Mouse (Mus musculus) naive thymus-derived CD4-positive, alpha-beta T cell, adult 2 months (primary cell): Measurements from ENCODE around the gene Sdad1.
"Not testable (repeated sequence)": the region's sequence is repeated elsewhere in the genome, so short reads cannot be mapped to it uniquely, and the experiment has no call there.

Source experiments
- DNase-seq: peaks from one replicate; pipeline ENCODE4 v3.0.0-alpha.2; 2011; ENCODE audit warnings: low read depth

Sdad1 gene

DNA sequence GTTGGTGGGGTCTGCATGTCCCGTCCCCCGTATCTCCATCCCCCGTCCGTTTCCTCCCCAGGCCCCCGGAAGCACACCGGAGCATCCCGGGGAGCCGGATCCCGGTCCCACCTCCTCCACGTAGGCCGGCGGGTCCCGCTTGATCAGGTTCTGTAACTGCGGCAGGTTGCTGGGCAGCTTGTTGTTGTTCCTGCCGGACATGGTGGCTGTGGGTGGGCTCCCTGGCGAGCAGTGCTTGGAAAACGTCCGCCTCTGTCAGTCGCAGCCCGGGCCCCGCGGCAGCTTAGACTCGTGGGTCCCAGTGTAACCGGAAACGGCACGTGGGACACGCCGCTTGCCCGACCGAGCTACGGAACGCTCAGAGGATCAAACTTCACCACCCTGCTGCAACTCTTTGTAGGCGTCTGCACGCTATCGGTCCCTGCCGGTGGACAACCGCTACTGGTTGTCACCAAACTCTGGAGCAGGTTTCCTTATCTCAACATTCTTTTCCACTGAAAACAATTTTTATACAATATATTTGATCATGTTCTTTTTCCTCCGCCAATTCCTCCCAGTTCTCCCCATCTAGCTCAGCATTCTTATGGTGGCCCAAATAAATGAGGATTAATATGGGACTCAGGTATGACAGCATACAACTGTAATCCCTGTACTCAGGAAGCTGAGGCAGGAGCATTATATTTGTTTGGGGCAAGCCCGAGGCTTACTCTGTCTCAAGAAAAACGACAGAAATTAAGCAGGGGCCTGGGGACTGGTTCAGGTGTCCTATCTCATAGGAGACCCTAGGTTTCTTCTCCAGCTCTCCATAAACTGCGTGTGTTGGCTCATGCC is at the start of gene Sdad1:
TSS of gene Sdad1 (minus strand) at position 799 of the 831 bp plus-strand sequence.
- DNase-seq = peak; percentile 94

DNA sequence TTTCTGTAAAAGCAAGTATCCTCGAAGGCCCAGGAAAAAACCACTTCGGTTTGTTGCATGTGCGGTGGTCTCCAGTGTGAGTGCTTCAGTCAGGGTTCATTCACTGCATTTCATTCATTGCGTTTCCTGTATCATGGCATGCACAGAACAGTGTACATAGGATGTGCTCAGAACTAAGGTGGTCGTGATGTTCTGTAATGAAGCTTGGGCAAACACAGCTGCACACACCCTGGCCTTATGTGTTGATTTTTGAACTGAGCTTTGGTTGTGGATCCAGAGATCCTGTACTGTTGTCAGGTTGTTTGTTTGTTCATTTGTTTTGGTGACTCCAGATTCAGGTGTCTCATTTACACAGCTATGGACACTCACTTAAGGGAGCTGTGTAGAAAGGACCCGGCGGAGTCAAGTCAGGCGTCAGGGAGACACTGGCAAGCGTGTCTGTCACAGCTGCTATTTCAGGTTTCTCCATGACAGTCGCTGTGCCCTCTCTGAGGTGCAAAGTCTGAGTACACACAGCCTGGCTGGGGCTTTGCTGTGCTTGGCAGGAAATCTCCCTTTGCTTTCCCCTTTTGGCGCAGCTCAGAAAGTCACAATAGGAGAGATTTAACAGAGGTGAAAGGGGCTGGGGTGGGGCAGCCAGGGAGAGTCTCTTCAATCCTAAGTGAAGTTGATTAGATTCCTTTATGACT is 48.6 kb upstream of the Sdad1 start:
- DNase-seq = no peak

DNA sequence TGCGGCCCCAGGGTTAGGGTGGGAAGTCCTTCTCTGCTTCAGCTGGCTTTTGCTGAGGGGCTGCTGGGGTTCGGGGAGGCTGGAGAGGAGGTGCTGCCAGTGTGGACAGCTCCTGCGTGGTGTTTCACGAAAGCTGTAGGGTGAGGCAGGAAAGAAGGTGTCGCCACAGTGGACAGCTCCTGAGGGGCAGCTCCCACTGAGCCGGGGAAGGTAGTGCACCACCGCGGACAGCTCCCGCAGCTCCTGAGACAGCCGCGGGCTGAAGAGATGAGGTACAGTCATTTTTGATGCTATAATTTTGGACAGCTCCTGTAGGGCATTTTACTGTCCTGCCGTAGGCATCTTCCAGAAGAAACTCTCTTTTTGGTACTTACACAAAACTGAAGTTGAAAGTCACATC is 47.8 kb upstream of the Sdad1 start:
- DNase-seq = no peak

DNA sequence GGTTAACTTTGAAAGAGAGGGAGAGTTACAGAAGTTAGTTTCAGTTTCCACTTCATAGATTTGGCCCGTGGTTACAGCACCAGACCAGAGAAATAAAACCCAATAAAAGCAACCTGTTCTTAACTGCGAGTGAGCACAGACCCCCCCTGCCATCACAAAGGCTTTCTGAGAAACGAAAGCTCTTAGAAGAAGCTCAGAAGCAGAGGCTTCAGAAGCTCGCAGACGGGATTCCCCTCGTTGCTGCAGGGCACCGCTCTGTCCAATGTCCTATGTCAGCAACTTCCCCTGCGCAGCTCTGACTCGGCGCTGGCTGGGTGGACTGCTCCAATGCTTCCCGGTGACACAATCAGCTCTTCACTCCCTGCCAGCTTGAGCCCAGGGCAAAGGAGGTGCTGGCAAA is 43.2 kb upstream of the Sdad1 start:
- DNase-seq = peak; percentile 71

DNA sequence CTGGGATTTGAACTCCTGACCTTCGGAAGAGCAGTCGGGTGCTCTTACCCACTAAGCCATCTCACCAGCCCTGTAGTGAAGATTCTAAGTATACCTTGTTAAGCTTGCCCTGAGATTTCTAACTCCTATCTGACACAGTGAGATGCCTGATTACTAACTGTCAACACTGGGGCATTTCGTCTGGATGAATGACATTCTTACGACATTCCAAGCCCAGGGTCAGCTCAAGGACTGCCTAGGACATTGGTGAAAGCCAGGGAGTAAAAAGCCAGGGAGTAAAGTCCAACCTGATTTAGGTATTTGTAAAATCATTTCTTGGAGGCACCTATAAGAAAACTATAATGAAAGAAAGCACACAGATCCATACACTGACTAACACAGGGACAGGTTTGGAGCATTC is 42.4 kb upstream of the Sdad1 start:
- not testable (repeated sequence) for DNase-seq

DNA sequence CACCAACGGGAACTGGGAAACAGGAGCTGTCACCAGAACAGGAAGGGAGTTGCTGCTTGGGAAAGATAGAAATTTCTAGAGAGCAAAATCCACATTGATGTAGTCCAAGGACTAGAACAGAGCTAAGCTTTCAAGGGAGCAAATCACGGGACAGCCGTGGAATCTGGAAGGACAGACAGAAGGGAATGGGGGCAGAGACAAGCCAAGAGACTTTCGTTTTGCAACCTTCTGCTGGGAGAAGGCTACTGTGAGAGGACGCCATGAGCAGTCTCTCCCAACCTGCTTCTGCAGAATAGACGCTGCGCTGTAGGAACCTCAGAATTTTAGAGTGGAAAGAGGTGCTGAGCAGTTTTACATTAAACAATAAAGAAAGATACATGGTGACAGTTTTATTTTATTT is 39.5 kb upstream of the Sdad1 start:
- no peak for DNase-seq

DNA sequence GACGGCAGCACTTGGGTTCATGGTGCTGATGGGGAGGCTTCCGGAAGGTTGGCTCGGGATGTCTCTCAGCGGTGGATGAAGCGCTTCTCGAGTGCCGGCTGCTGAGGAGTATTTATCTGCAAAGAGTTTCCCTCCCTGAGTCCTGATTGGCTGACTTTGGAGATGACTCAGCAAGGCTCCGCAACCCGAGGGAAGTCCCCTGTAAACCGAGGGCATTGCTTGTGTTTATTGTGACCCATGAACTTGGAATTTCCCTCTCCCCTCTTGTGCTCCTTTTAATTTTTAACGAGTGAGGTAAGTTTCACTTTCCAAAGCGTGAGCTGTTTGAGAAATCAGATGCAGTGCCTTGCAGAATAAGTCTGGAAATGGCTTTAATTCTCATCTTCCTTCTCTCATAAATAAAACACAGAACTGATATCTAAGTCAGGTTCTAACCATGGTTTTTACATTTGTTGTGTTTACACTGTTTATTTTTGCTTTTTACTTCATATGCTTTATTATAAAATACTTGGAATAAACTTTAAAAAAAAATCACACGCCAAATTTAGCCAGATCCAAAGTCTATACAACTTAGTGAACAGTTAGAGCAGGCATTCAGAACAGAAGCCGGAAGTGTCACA is 38.6 kb upstream of the Sdad1 start, which contains the start of gene Cxcl10:
TSS of gene Cxcl10 (minus strand) at position 96 of the 620 bp plus-strand sequence.
- peak; percentile 75 for DNase-seq

DNA sequence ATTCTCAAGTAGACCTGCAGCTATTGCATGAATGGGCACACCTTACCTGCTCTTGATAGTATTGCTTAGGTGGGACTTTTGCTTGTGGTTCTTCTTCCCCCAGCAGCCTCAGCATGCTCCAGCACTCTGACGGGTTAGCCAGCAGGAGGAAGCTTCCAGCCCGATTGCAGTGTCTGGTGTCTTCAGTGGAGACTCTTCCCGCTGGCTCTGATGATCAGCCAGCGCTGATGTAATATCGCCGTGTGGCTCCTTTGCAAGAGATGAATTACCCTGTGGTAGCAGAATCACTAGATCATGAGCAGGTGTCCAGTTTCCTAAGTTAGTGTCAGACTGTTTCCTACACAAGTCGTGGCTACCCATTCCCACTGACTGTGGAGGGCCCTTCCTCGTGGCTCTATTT is 34.7 kb upstream of the Sdad1 start:
- DNase-seq = no peak

DNA sequence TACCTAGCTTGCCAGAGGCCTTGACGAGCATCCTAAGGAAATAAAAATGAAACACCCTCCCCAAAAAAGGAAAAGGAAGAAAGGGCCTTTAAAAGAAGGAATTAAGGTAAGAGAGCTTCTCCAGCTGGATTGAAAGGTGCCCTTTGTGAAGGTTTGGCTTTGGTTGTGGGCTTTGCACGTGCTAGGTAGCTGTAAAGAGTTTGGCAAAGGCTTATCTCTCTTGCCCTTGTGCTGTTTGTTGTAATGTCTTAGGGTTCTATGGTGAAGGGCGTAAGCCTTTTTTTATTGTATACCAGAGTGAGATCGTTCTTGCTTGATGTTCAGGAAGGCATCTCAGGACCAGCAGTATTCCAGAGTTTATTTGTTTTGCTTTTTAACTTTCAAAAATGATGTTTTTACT is 30.3 kb upstream of the Sdad1 start:
- DNase-seq = no peak

DNA sequence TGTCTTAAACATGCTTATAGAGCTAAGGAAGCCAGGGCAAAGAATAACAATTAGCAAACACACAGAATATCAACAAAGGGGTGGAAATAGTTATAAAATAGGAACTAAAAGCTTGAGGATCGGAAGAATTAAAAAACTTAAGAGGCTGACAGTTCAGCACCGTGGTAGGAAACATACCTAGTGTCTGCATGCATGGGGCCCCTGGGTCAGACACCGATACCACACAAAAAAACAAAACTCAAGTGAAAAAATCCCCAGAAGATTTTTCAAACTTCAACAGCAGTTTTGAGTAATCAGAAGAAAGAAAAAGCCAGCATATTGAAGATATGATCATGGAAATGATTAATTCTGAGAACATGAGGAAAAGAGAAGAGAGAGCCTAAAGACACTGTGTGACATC is 26.5 kb upstream of the Sdad1 start:
- no peak for DNase-seq

DNA sequence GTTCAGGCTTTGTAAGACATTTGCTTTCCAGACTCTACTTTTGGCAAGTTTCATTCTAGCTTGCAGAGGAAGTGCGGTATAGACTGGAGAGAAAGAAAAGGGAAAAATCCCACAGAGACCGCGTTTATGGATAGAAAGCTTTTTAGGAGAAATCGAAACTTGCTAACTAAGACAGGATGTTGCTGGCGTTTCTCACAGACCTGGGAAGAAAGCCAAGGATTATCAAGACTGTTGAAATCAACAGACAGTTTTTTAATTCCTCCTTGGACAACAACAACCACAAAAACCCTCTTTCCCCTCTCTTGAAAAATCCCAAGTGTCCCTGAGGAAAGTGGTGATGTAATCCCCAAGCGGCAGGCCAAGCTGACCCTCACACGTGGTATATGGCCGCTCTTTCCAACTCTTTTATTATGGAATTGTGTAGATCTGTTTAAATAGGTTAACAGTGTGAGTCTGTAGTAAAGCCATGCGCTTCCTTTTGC is 22.1 kb upstream of the Sdad1 start:
- DNase-seq = no peak

DNA sequence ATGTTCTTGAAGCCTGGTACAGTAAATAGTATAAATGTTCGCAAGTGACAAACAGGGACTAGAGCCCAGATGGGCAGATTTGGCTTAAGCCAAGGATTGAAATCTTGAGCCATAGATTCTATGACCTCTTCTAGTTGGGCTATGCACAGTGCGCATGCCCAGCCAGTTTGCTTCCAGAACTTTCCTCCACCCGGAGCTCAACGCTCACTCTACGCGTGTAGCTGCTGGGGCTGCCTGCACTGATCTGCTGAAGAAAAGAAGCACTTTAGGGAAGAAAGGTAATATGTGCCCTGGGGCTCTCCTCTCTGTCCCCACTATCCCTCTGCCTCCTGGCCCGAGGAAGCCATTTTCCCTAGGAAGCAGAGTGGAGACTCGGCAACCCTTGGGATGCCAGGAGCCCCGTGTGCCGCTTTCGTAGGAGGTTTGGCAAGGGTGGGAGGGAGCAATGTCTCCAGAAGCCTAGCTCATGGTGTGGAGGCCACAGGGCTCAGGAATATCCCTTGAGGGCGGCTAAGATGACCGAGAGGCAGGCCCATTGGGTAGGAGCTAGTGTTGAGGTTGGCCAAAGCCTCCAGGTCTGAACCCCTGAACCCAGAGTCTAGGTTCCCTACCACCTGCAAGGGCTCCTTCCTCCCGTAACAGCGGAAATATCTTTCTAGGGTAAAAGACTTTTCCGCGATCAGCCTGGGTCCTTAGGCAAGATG is 21.5 kb upstream of the Sdad1 start, which contains the start of gene Art3:
TSS of gene Art3 (plus strand) at position 193 of the 704 bp plus-strand sequence.
- no peak for DNase-seq

DNA sequence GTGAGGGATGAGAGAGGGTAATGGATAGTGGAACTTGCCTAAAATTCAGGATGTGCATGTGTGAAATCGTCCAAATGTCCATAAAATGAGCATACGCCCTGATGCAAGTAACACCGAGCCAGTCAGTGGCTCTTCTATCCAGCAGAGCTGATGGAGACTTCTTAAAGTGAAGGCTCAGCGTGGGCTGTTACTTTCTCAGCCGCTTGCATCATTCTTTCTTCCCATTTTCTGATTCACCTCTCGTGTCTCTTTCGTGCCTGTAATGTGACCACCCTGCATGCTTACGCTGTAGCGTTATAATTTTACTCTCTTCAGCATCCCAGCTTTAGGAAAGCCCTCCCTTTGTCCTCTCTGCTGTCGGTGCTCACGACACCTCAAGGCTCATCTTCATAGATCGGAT is 20.8 kb upstream of the Sdad1 start:
- no peak for DNase-seq

DNA sequence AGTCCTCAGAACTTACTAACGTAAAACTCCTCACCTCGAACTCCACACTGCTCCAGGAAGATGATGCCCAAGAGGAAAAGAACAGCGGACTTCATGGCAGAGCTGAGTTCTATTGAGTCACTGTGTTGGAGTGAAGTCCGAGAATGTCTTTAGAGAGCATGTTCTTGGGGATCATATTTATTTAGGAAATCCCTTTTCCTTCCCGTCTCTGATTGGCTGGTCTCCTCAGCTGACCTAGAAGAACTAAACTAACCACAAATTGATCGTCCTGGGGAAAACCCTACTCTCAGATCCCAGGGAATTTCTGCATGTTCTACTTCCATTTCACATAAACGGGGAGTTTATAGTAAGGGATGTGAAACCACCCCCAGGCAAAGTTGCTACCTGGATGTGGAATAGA is 17.6 kb upstream of the Sdad1 start, which contains the start of gene Cxcl9:
TSS of gene Cxcl9 (minus strand) at position 151 of the 400 bp plus-strand sequence.
- no peak for DNase-seq

DNA sequence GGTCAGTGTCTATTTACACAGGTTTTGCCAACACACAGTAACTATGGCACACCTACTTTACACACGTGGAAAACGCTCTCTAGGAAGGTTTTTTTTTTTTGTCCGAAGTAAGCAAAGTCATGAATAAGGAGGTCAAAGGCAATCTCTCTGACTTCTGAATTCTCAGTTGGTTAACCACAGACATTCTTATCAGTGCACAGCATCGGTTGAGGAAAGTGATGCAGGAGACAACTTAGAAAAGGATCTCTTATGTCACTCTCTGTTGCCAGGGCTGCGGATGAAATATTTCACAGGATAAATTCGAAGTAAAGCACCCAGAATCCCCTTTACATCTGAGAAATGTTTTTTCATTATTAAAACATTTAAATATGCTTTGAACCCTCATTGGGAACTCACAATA is 17.1 kb upstream of the Sdad1 start:
- peak; percentile 19 for DNase-seq

DNA sequence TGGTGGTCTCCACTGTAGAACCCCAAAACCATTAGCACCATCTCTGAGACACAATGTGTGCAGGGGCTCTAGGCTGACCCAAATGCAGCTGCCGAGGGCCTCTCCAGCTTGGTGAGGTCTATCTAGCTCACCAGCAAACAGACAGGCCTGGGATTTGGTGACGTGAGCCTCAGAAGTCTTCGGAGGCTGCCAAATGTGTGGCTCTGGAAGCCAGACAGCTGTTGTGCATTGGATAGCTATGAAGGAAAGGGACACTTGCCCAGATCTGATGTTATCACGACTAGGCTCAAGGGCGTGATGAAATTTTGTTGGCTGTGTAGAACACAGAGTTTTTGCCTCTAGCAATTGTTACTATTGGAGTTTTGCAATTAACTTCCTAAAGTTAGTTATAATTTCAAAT is 13.0 kb upstream of the Sdad1 start:
- DNase-seq = no peak

DNA sequence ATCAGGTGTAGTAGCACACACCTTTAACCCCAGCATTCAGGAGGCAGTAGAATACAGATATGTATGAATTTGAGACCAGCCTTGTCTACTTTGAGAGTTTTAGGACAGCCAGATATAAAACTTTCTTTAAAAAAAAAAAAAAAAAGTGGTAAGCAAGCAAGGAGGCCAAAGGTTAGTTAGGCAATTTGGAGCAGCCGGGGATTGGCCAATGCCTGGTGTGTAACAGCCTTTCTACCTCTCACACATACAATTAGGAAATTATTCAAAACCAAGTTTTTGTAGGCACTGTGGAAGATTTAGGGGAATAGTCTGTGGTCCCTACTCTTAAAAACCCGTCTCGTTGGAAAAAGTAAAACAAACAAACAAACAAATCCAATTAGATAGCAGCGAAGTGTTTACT is 12.3 kb upstream of the Sdad1 start:
- DNase-seq = no peak

DNA sequence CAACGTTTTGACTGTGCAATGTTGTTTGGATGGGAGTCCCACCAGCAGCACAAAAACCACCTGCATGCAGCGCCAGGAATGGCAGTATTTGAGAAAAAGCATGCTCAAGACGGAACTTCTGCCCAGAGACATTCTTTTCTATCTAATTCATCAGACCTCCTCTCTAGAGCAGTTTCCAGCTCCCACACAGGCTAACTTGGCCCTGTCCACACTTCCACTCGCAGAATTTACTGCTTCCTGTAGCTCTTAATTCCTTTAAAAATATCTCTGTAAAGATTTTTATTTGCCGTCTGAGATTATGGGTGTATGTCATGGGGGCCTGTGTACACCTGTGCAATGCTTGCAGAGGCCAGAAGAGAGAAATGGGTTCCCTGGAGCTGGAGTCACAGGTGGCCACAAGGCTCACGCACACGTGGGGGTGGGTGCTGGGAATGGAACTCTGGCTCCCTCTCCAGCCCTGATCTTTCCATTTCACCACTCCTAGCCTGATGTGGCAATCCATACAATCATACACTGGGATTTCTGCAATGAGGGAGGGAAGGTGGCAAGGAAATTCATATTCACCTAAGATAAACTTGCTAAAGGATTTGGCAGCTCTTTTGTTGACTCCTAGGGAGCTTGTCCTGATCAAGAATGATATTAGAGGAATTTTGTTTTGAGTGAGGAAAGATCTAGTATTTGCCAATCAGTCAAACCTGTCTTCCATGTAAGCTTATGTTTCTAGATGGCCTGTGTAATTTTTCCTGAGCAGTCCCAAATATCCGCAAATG is 11.5 kb upstream of the Sdad1 start:
- no peak for DNase-seq

DNA sequence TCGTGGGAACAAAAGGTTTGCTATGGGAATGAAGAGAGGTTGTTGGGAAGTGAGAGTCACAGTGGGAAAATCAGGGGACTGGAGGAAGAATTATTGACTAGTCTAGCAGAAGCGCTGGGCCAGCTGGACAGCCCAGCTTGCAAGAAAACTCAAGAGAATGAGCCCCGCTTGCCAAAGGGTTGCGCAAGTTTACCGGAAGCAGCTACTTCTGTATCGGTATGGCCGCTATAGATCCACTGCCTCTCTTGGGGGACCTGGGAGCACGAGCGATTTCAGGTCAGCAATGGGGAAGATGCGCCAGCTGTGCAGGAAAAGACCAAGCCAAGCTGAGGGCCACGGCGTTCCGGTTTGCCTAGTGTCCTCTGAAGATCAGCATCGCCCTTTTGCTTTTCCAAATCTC is 8.3 kb upstream of the Sdad1 start:
- DNase-seq = no peak

DNA sequence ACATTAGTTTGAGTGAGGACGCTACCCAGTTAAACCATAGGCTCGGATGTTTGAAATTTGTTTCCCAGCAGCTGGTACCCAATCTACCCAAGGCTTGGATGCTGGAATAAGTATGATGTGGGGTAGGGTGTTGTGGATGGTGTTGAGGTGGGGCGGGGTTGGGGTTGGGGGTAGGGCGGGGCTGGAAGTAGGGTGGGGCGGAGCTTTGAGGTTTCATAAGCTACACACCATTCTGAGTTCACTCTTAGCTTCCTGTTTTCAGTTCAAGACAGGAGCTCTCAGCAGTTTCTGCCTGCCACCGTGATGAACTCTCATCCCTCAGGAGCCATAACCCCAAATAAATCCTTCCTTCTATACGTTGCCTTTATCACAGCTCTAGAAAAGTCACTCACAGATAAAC is 7.8 kb upstream of the Sdad1 start:
- DNase-seq = no peak

DNA sequence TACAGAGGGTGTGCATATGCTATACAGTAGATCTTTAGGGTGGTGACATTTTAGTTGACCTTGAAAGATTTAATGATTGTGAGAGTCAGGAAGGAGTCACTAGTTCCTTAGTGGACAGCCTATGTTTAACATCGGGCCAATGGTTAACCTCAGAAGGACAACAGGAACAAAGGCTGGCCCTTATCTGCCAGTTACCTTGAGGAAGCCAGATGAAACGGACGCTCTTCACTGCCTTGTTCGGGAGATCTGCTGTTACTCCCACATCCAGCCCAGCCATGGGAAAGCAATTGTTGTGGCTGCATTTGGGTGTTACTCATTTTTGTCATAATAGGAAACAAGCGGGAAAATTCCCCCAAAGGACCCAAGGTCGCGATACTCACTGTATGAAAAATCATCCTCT is 3.5 kb upstream of the Sdad1 start:
- DNase-seq = no peak
